Mouse (Mus musculus) cerebellum, adult 2 months (tissue): ENCODE measurements at regions not wholly inside any gene's neighbourhood (a gene's known extent, or its start where the extent isn't known, plus 50 kb on each side); places are given as distances from the start of the nearest gene placed in this dataset.

ENCODE experiments used
- CTCF ChIP-seq: fragments of 200-500 bp; IDR thresholded peaks from 2 replicates; pipeline ENCODE4 v1.5.1; 2011; ENCODE audit warnings: low read depth, mild to moderate bottlenecking, control low read depth, low read length, moderate library complexity, borderline replicate concordance; ENCODE audit not compliant: insufficient read depth
- POLR2A ChIP-seq: fragments of 200-500 bp; IDR thresholded peaks from 2 replicates; pipeline ENCODE4 v1.6.1; 2011; ENCODE audit warnings: low read length, control low read depth, borderline replicate concordance; ENCODE audit not compliant: insufficient read depth

- TF ChIP-seq CTCF (no peak), POLR2A (no peak)
These were observed 58.6 kb upstream of the Gsc start for GRCm38 (mm10) chr12:104531512-104532447.
